Mouse (Mus musculus) neural tube, embryonic 14.5 days (tissue): ENCODE results near the gene Spock1. TPM values are rescaled to one million over a fixed set of nuclear protein-coding genes. Genes with fewer than 3 reads are reported as not detected.

ENCODE experiments used
- ATAC-seq: fragments of 200-750 bp; cut with Nextera tagmentation; 2 replicates; pipeline ENCODE4 v1.8.0; 2017; ENCODE audit warnings: low read depth, mild to moderate bottlenecking, moderate TSS enrichment, moderate library complexity
- H3K27ac ChIP-seq: fragments of 300-500 bp; sonication (generic); 2 replicates; pipeline ENCODE4 v1.5.1; 2014; ENCODE audit warnings: low read depth, mild to moderate bottlenecking, control low read depth, low read length, moderate library complexity, mixed read lengths
- H3K27me3 ChIP-seq: fragments of 300-500 bp; sonication (generic); 2 replicates; pipeline ENCODE4 v1.6.1; 2014; ENCODE audit warnings: low read length; ENCODE audit not compliant: control insufficient read depth, insufficient read depth
- H3K36me3 ChIP-seq: fragments of 300-500 bp; sonication (generic); 2 replicates; pipeline ENCODE4 v1.6.1; 2014; ENCODE audit warnings: low read length, mixed read lengths; ENCODE audit not compliant: control insufficient read depth, insufficient read depth
- H3K4me1 ChIP-seq: fragments of 300-500 bp; sonication (generic); 2 replicates; pipeline ENCODE4 v1.6.1; 2014; ENCODE audit warnings: low read length; ENCODE audit not compliant: control insufficient read depth, insufficient read depth
- H3K4me2 ChIP-seq: fragments of 300-500 bp; sonication (generic); 2 replicates; pipeline ENCODE4 v1.6.1; 2014; ENCODE audit warnings: mild to moderate bottlenecking, low read depth, low read length, control low read depth
- H3K4me3 ChIP-seq: fragments of 300-500 bp; sonication (generic); 2 replicates; pipeline ENCODE4 v1.5.1; 2014; ENCODE audit warnings: low read depth, low read length, control low read depth, mixed read lengths
- H3K9ac ChIP-seq: fragments of 300-500 bp; sonication (generic); replicated peaks from 2 replicates; pipeline ENCODE4 v1.6.1; 2014; ENCODE audit warnings: low read depth, mild to moderate bottlenecking, control low read depth, low read length, mixed read lengths
- H3K9me3 ChIP-seq: fragments of 300-500 bp; sonication (generic); 2 replicates; pipeline ENCODE4 v1.6.1; 2016; ENCODE audit warnings: low read length; ENCODE audit not compliant: control insufficient read depth
- WGBS: fragments of 180-500 bp; shearing (Covaris S2); extraction: QIAGEN DNeasy Blood & Tissue Kit; methylation state at CpG from one replicate; pipeline ENCODE4 v1.1.7; 2014; 5-methylcytosine and 5-hydroxymethylcytosine counted together
- polyA plus RNA-seq: library from polyadenylated mRNA; unstranded; fragments of >200 nt; fragmentation: Nextera tagmentation; extraction: Ambion mirVana; gene quantifications from 2 replicates; pipeline ENCODE4 v1.2.1, GENCODE M21; 2014

Spock1 gene
- polyA plus RNA-seq, 1 experiment from 2014 or later, result 157 TPM

- H3K4me3 ChIP-seq, result no peak overlapping the region
- H3K27ac ChIP-seq, result peak overlapping the region; percentile 55; the same call in 1 of the 2 replicates
Measured at GRCm38 (mm10) chr13:57855766-57856165, 52.4 kb downstream of the Spock1 start.

GRCm38 (mm10) chr13:57854416-57854815 lies 53.7 kb downstream of the Spock1 start:
- Histone ChIP-seq H3K36me3 (no peaks in the 10 kb centered on the region), H3K4me2 (no peak overlapping the region), H3K4me1 (peaks cover 16% of the 10 kb centered on the region), H3K27ac (no peak overlapping the region), H3K4me3 (no peak overlapping the region), H3K9me3 (no peaks in the 10 kb centered on the region), H3K9ac (no peak overlapping the region), H3K27me3 (no peaks in the 10 kb centered on the region)
- 79% methylated on average over 8 of the region's 8 CpGs for WGBS
- ATAC-seq, result no peak

More at GRCm38 (mm10) chr13:57855766-57856165, 52.4 kb downstream of the Spock1 start:
- ATAC-seq, result peak; percentile 56; the same call in 1 of the 2 replicates
- no peaks in the 10 kb centered on the region for H3K9me3 ChIP-seq
- H3K4me2 ChIP-seq, result no peak overlapping the region
- H3K9ac ChIP-seq, result no peak overlapping the region
- peaks cover 16% of the 10 kb centered on the region for H3K4me1 ChIP-seq
- 39% methylated on average over 4 of the region's 4 CpGs for WGBS
- no peaks in the 10 kb centered on the region for H3K36me3 ChIP-seq
- H3K27me3 ChIP-seq, result no peaks in the 10 kb centered on the region

- H3K27ac ChIP-seq, result no peak overlapping the region
- 70% methylated on average over 1 of the region's 1 CpGs for WGBS
Measured at GRCm38 (mm10) chr13:57853621-57854020, 54.5 kb downstream of the Spock1 start.

GRCm38 (mm10) chr13:57853156-57853555 lies 55.0 kb downstream of the Spock1 start:
- H3K27me3 ChIP-seq, result no peaks in the 10 kb centered on the region
- peaks cover 16% of the 10 kb centered on the region for H3K4me1 ChIP-seq
- H3K4me3 ChIP-seq, result no peak overlapping the region
- H3K36me3 ChIP-seq, result no peaks in the 10 kb centered on the region
- H3K4me2 ChIP-seq, result no peak overlapping the region
- no peak overlapping the region for H3K9ac ChIP-seq
- 83% methylated on average over 10 of the region's 10 CpGs for WGBS
- H3K9me3 ChIP-seq, result no peaks in the 10 kb centered on the region
- H3K27ac ChIP-seq, result no peak overlapping the region
- no peak for ATAC-seq

More at GRCm38 (mm10) chr13:57853621-57854020, 54.5 kb downstream of the Spock1 start:
- no peaks in the 10 kb centered on the region for H3K27me3 ChIP-seq
- no peak for ATAC-seq
- no peak overlapping the region for H3K9ac ChIP-seq
- H3K9me3 ChIP-seq, result no peaks in the 10 kb centered on the region
- peaks cover 16% of the 10 kb centered on the region for H3K4me1 ChIP-seq
- no peak overlapping the region for H3K4me2 ChIP-seq
- H3K36me3 ChIP-seq, result no peaks in the 10 kb centered on the region
- no peak overlapping the region for H3K4me3 ChIP-seq

GRCm38 (mm10) chr13:57848931-57849330 lies 59.2 kb downstream of the Spock1 start:
- Histone ChIP-seq H3K27me3 (no peaks in the 10 kb centered on the region), H3K36me3 (no peaks in the 10 kb centered on the region), H3K9me3 (no peaks in the 10 kb centered on the region), H3K27ac (no peak overlapping the region), H3K9ac (no peak overlapping the region), H3K4me3 (no peak overlapping the region), H3K4me2 (no peak overlapping the region), H3K4me1 (no peaks in the 10 kb centered on the region)
- no peak for ATAC-seq
- WGBS, result 90% methylated on average over 1 of the region's 1 CpGs

- H3K4me1 ChIP-seq, result no peaks in the 10 kb centered on the region
- H3K27ac ChIP-seq, result no peak overlapping the region
- WGBS, result 91% methylated on average over 4 of the region's 4 CpGs
- no peaks in the 10 kb centered on the region for H3K27me3 ChIP-seq
- H3K9me3 ChIP-seq, result no peaks in the 10 kb centered on the region
- no peak overlapping the region for H3K9ac ChIP-seq
- no peak overlapping the region for H3K4me3 ChIP-seq
- no peak overlapping the region for H3K4me2 ChIP-seq
- ATAC-seq, result no peak
- H3K36me3 ChIP-seq, result no peaks in the 10 kb centered on the region
Measured at GRCm38 (mm10) chr13:57847101-57847500, 61.0 kb downstream of the Spock1 start.

GRCm38 (mm10) chr13:57846468-57846867 lies 61.7 kb downstream of the Spock1 start:
- Histone ChIP-seq H3K9ac (no peak overlapping the region), H3K36me3 (no peaks in the 10 kb centered on the region), H3K4me3 (no peak overlapping the region), H3K27me3 (no peaks in the 10 kb centered on the region), H3K4me2 (no peak overlapping the region), H3K9me3 (no peaks in the 10 kb centered on the region), H3K27ac (no peak overlapping the region), H3K4me1 (no peaks in the 10 kb centered on the region)
- ATAC-seq, result no peak
- WGBS, result 91% methylated on average over 9 of the region's 9 CpGs

- H3K27me3 ChIP-seq, result no peaks in the 10 kb centered on the region
- H3K27ac ChIP-seq, result no peak overlapping the region
- no peaks in the 10 kb centered on the region for H3K36me3 ChIP-seq
- H3K4me2 ChIP-seq, result no peak overlapping the region
- 96% methylated on average over 5 of the region's 5 CpGs for WGBS
- ATAC-seq, result no peak
- no peaks in the 10 kb centered on the region for H3K4me1 ChIP-seq
- H3K9ac ChIP-seq, result no peak overlapping the region
- H3K9me3 ChIP-seq, result no peaks in the 10 kb centered on the region
- H3K4me3 ChIP-seq, result no peak overlapping the region
Measured at GRCm38 (mm10) chr13:57841141-57841848, 66.8 kb downstream of the Spock1 start.

- no peak for ATAC-seq
- no peaks in the 10 kb centered on the region for H3K27me3 ChIP-seq
- H3K9ac ChIP-seq, result no peak overlapping the region
- no peaks in the 10 kb centered on the region for H3K4me1 ChIP-seq
- 77% methylated on average over 5 of the region's 5 CpGs for WGBS
- H3K4me2 ChIP-seq, result no peak overlapping the region
- no peak overlapping the region for H3K4me3 ChIP-seq
- H3K36me3 ChIP-seq, result no peaks in the 10 kb centered on the region
- no peak overlapping the region for H3K27ac ChIP-seq
- no peaks in the 10 kb centered on the region for H3K9me3 ChIP-seq
Measured at GRCm38 (mm10) chr13:57837691-57838437, 70.3 kb downstream of the Spock1 start.
